Mouse (Mus musculus) limb, embryonic 14.5 days (tissue): ENCODE measurements around the gene Nudt17. TPM values are rescaled to one million over a fixed set of nuclear protein-coding genes. Genes with fewer than 3 reads are reported as not detected.
"Not testable (repeated sequence)": the region's sequence is repeated elsewhere in the genome, so short reads cannot be mapped to it uniquely, and the experiment has no call there.

ENCODE experiments used
- ATAC-seq: fragments of 200-750 bp; cut with Nextera tagmentation; 2 replicates; pipeline ENCODE4 v1.8.0; 2017; ENCODE audit warnings: low read depth, moderate number of reproducible peaks, moderate TSS enrichment; ENCODE audit not compliant: low FRiP score
- DNase-seq: peaks from one replicate; pipeline ENCODE4 v3.0.0-alpha.2; 2015; ENCODE audit warnings: low spot score
- H3K27ac ChIP-seq: fragments of 300-500 bp; sonication (generic); replicated peaks from 2 replicates; pipeline ENCODE4 v1.5.1; 2014; ENCODE audit warnings: low read depth, mild to moderate bottlenecking, low read length, moderate library complexity, mixed read lengths
- H3K27me3 ChIP-seq: fragments of 300-500 bp; sonication (generic); 2 replicates; pipeline ENCODE4 v1.6.1; 2014; ENCODE audit warnings: low read length, mixed read lengths; ENCODE audit not compliant: control insufficient read depth, insufficient read depth
- H3K36me3 ChIP-seq: fragments of 300-500 bp; sonication (generic); 2 replicates; pipeline ENCODE4 v1.6.1; 2014; ENCODE audit warnings: mild to moderate bottlenecking, low read length, moderate library complexity, mixed read lengths; ENCODE audit not compliant: control insufficient read depth, insufficient read depth
- H3K4me1 ChIP-seq: fragments of 300-500 bp; sonication (generic); 2 replicates; pipeline ENCODE4 v1.6.1; 2014; ENCODE audit warnings: antibody characterized with exemption, low read length, mixed read lengths; ENCODE audit not compliant: control insufficient read depth, insufficient read depth
- H3K4me2 ChIP-seq: fragments of 300-500 bp; sonication (generic); replicated peaks from 2 replicates; pipeline ENCODE4 v1.6.1; 2014; ENCODE audit warnings: low read depth, mild to moderate bottlenecking, low read length, moderate library complexity; ENCODE audit not compliant: severe bottlenecking
- H3K4me3 ChIP-seq: fragments of 300-500 bp; sonication (generic); replicated peaks from 2 replicates; pipeline ENCODE4 v1.5.1; 2014; ENCODE audit warnings: low read length
- H3K9ac ChIP-seq: fragments of 300-500 bp; sonication (generic); 2 replicates; pipeline ENCODE4 v1.6.1; 2014; ENCODE audit warnings: mild to moderate bottlenecking, low read depth, low read length, moderate library complexity; ENCODE audit not compliant: severe bottlenecking
- H3K9me3 ChIP-seq: fragments of 300-500 bp; sonication (generic); 2 replicates; pipeline ENCODE4 v1.6.1; 2016; ENCODE audit warnings: low read length; ENCODE audit not compliant: control insufficient read depth
- POLR2A ChIP-seq: fragments of 200-500 bp; IDR thresholded peaks from 2 replicates; pipeline ENCODE4 v1.8.0; 2012; ENCODE audit warnings: inconsistent platforms, mild to moderate bottlenecking, moderate library complexity, borderline replicate concordance; ENCODE audit not compliant: insufficient read depth, insufficient read length; ENCODE audit errors: extremely low read depth
- WGBS: fragments of 180-500 bp; shearing (Covaris S2); extraction: QIAGEN DNeasy Blood & Tissue Kit; methylation state at CpG from one replicate; pipeline ENCODE4 v1.1.7; 2014; 5-methylcytosine and 5-hydroxymethylcytosine counted together
- polyA plus RNA-seq, 2 experiments: library from polyadenylated mRNA; depleted of rRNA in 1 of 2; stranded (reverse) in 1 of 2; unstranded in 1 of 2; fragments of >200 nt; fragmentation: Nextera tagmentation in 1 of 2; extraction: Ambion mirVana in 1 of 2; gene quantifications; 2 replicates each; pipeline versions ENCODE4 v1.2.1 to v1.2.3; 2012 to 2014

The Nudt17 gene
- 8.3 and 9.8 TPM in 2 replicates for polyA plus RNA-seq (2012; rRNA removed)
- 13.5 and 14.6 TPM in 2 replicates for polyA plus RNA-seq (2014; fragmentation: Nextera tagmentation; extraction: Ambion mirVana)

- H3K27me3 ChIP-seq = no peaks in the 10 kb centered on the region
- H3K4me3 ChIP-seq = peak within 1 kb of the TSS; percentile 51
- peak within 1 kb of the TSS; percentile 72 for H3K9ac ChIP-seq
- H3K27ac ChIP-seq = no peak within 1 kb of the TSS
- peaks cover 56% of the 10 kb centered on the region for H3K36me3 ChIP-seq
- WGBS = 5% methylated on average over 40 of the region's 42 CpGs
- no peaks in the 10 kb centered on the region for H3K9me3 ChIP-seq
- DNase-seq = peak; percentile 81
- peak; percentile 89 for ATAC-seq
- H3K4me1 ChIP-seq = no peaks in the 10 kb centered on the region; the same call in 1 of the 2 replicates
- TF ChIP-seq POLR2A = 0 out of 2 replicates have a peak, but pooled peaks have one; percentile 29
- peak within 1 kb of the TSS; percentile 95 for H3K4me2 ChIP-seq
Measured at GRCm38 (mm10) chr3:96707903-96708683, at the start of gene Nudt17. TSS of gene Nudt17 (minus strand) at chr3:96708562.

- H3K27ac ChIP-seq = no peak overlapping the region
- no peak overlapping the region for H3K4me3 ChIP-seq
- no peak overlapping the region for H3K9ac ChIP-seq
- no peaks in the 10 kb centered on the region for H3K27me3 ChIP-seq
- H3K9me3 ChIP-seq = no peaks in the 10 kb centered on the region
- WGBS = 73% methylated on average over 7 of the region's 7 CpGs
- TF ChIP-seq POLR2A = no peak
- DNase-seq (no peak), ATAC-seq (no peak)
- 0 out of 2 replicates have a peak, but pooled peaks cover 8% of the 10 kb centered on the region for H3K36me3 ChIP-seq
- no peaks in the 10 kb centered on the region for H3K4me1 ChIP-seq
- H3K4me2 ChIP-seq = no peak overlapping the region
Measured at GRCm38 (mm10) chr3:96757691-96758090, 49.3 kb upstream of the Nudt17 start.

- no peak for TF ChIP-seq POLR2A
- Histone ChIP-seq H3K4me2 (no peak overlapping the region), H3K9me3 (no peaks in the 10 kb centered on the region), H3K4me3 (no peak overlapping the region), H3K4me1 (no peaks in the 10 kb centered on the region), H3K27ac (no peak overlapping the region), H3K36me3 (0 out of 2 replicates have a peak, but pooled peaks cover 8% of the 10 kb centered on the region), H3K27me3 (no peaks in the 10 kb centered on the region), H3K9ac (no peak overlapping the region)
- ATAC-seq (no peak), DNase-seq (no peak)
- 69% methylated on average over 1 of the region's 1 CpGs for WGBS
Measured at GRCm38 (mm10) chr3:96755935-96756334, 47.6 kb upstream of the Nudt17 start.

- Histone ChIP-seq H3K27ac (no peak overlapping the region), H3K36me3 (no peaks in the 10 kb centered on the region), H3K27me3 (no peaks in the 10 kb centered on the region), H3K4me2 (no peak overlapping the region), H3K9ac (no peak overlapping the region), H3K4me1 (no peaks in the 10 kb centered on the region), H3K9me3 (no peaks in the 10 kb centered on the region), H3K4me3 (no peak overlapping the region)
- DNase-seq (no peak), ATAC-seq (no peak)
- WGBS = 34% methylated on average over 1 of the region's 1 CpGs
- no peak for TF ChIP-seq POLR2A
Measured at GRCm38 (mm10) chr3:96746829-96747228, 38.5 kb upstream of the Nudt17 start.

- no peak for ATAC-seq
- no peak overlapping the region for H3K27ac ChIP-seq
- H3K36me3 ChIP-seq = no peaks in the 10 kb centered on the region
- H3K9me3 ChIP-seq = no peaks in the 10 kb centered on the region
- no peak for DNase-seq
- no peaks in the 10 kb centered on the region for H3K4me1 ChIP-seq
- H3K9ac ChIP-seq = no peak overlapping the region
- no peak overlapping the region for H3K4me3 ChIP-seq
- WGBS = 93% methylated on average over 3 of the region's 3 CpGs
- H3K4me2 ChIP-seq = no peak overlapping the region
- no peaks in the 10 kb centered on the region for H3K27me3 ChIP-seq
- no peak for TF ChIP-seq POLR2A
Measured at GRCm38 (mm10) chr3:96744348-96744747, 36.0 kb upstream of the Nudt17 start.

GRCm38 (mm10) chr3:96740279-96740678 lies 31.9 kb upstream of the Nudt17 start:
- H3K36me3 ChIP-seq, ATAC-seq: not testable (repeated sequence)

More at GRCm38 (mm10) chr3:96740279-96740678, 31.9 kb upstream of the Nudt17 start:
- H3K4me3 ChIP-seq, H3K27ac ChIP-seq, DNase-seq, H3K4me2 ChIP-seq, H3K9me3 ChIP-seq, H3K9ac ChIP-seq, H3K27me3 ChIP-seq, H3K4me1 ChIP-seq: not testable (repeated sequence)
